Comparison of ENCODE assay signal across 11 mouse cellular contexts in genomic region chr7:82938311-82938710, GRCm38 (mm10).
DNase-seq lines count a peak whose midpoint lies in the region; ATAC-seq lines count a peak whose summit lies in the region.
"Had no signal": no experiment of that assay in that cellular context is flagged by ENCODE, and none has a peak within 500 bp of the region (broad histone marks: within the 10 kb centered on the region; RNA-seq: fewer than 3 reads in every experiment).

No protein-coding gene starts in this region.

- ATAC-seq in limb, embryonic 12.5 days (ENCODE audit: insufficient number of reproducible peaks, insufficient read depth, low FRiP score, low TSS enrichment, low read depth), result no peak
- peak; percentile 78; the same call in 1 of the 2 replicates for ATAC-seq in neural tube, embryonic 13.5 days (ENCODE audit: low read depth)
- ATAC-seq: Patski had no signal

- H3K4me1 ChIP-seq in limb, embryonic 12.5 days (replicated peaks), result peaks cover 17% of the 10 kb centered on the region
- H3K4me1 ChIP-seq in neural tube, embryonic 13.5 days (replicated peaks), result peaks cover 14% of the 10 kb centered on the region
- H3K4me1 ChIP-seq: liver, embryonic 13.5 days had no signal

- peak; percentile 24 for DNase-seq in heart, adult 11 months
- DNase-seq in heart, adult 9 months (ENCODE audit: low spot score in 2 of 2), result no peak
- peak; percentile 43 for DNase-seq in embryo, embryonic 11 days
- DNase-seq in gastrocnemius, postnatal 36 days, result no peak
- DNase-seq in left cerebral cortex, adult 9 months (ENCODE audit: low spot score in 2 of 2), result no peak
- no peak for DNase-seq in urinary bladder, postnatal 36 days (ENCODE audit: low spot score in 2 of 2)
- DNase-seq: heart, postnatal 4 days; liver, embryonic 13.5 days had no signal

- intact Hi-C loops in gastrocnemius, postnatal 36 days (cut with DNase I), result no loop called here

- H3K4me3 ChIP-seq in limb, embryonic 12.5 days (replicated peaks), result no peak overlapping the region
- no peak overlapping the region for H3K4me3 ChIP-seq in neural tube, embryonic 13.5 days
- H3K4me3 ChIP-seq: liver, embryonic 13.5 days had no signal

- no peaks in the 10 kb centered on the region for H3K27me3 ChIP-seq in limb, embryonic 12.5 days
- H3K27me3 ChIP-seq in neural tube, embryonic 13.5 days, result no peaks in the 10 kb centered on the region
- H3K27me3 ChIP-seq: liver, embryonic 13.5 days; Patski had no signal

- no peak overlapping the region for H3K9ac ChIP-seq in limb, embryonic 12.5 days (replicated peaks)
- no peak overlapping the region for H3K9ac ChIP-seq in neural tube, embryonic 13.5 days
- H3K9ac ChIP-seq: liver, embryonic 13.5 days had no signal

- H3K9me3 ChIP-seq in limb, embryonic 12.5 days, result peaks cover 8% of the 10 kb centered on the region; the same call in 1 of the 2 replicates
- H3K9me3 ChIP-seq in neural tube, embryonic 13.5 days, result peaks cover 7% of the 10 kb centered on the region; the same call in 1 of the 2 replicates
- H3K9me3 ChIP-seq: liver, embryonic 13.5 days had no signal

- WGBS in limb, embryonic 12.5 days, result 21% methylated on average over 3 of the region's 3 CpGs
- 10% methylated on average over 3 of the region's 3 CpGs for whole genome bisulfite sequencing in neural tube, embryonic 13.5 days

- H3K36me3 ChIP-seq in limb, embryonic 12.5 days, result no peaks in the 10 kb centered on the region
- no peaks in the 10 kb centered on the region for H3K36me3 ChIP-seq in neural tube, embryonic 13.5 days
- H3K36me3 ChIP-seq: liver, embryonic 13.5 days had no signal

- no peak overlapping the region for H3K4me2 ChIP-seq in limb, embryonic 12.5 days
- H3K4me2 ChIP-seq in neural tube, embryonic 13.5 days, result no peak overlapping the region
- H3K4me2 ChIP-seq: liver, embryonic 13.5 days had no signal

- H3K27ac ChIP-seq in limb, embryonic 12.5 days, result peak overlapping the region; percentile 56
- H3K27ac ChIP-seq in neural tube, embryonic 13.5 days (replicated peaks), result peak overlapping the region; percentile 0; the same call in 1 of the 2 replicates
- H3K27ac ChIP-seq: liver, embryonic 13.5 days had no signal

Comparison
In these comparisons a context has a peak if more than half of its experiments do, and no peak if none do; other contexts are left out.
1. DNase-seq: peak in heart, adult 11 months (single experiment) and embryo, embryonic 11 days (single experiment); none in heart, adult 9 months (0 of 2), gastrocnemius, postnatal 36 days (0 of 2), left cerebral cortex, adult 9 months (0 of 2) and urinary bladder, postnatal 36 days (0 of 2).